Mouse (Mus musculus): ENCODE data around the gene Pitpnm2. TPM values are rescaled to one million over a fixed set of nuclear protein-coding genes. Genes with fewer than 3 reads are reported as not detected.
"Not testable (repeated sequence)": the region's sequence is repeated elsewhere in the genome, so short reads cannot be mapped to it uniquely, and the experiment has no call there.

The Pitpnm2 gene
- 10 to 100 TPM; 50.0 to 57.2 TPM for total RNA-seq (2021)
- long read RNA-seq, experiment 1, partial matches to known transcripts, result 1 of 12 reads
- long read RNA-seq, experiment 1, other reads (novel, unspliced or antisense), result 10 of 12 reads
- long read RNA-seq, experiment 2, partial matches to known transcripts, result 0 of 3 reads
- long read RNA-seq, experiment 2, other reads (novel, unspliced or antisense), result 2 of 3 reads

DNA sequence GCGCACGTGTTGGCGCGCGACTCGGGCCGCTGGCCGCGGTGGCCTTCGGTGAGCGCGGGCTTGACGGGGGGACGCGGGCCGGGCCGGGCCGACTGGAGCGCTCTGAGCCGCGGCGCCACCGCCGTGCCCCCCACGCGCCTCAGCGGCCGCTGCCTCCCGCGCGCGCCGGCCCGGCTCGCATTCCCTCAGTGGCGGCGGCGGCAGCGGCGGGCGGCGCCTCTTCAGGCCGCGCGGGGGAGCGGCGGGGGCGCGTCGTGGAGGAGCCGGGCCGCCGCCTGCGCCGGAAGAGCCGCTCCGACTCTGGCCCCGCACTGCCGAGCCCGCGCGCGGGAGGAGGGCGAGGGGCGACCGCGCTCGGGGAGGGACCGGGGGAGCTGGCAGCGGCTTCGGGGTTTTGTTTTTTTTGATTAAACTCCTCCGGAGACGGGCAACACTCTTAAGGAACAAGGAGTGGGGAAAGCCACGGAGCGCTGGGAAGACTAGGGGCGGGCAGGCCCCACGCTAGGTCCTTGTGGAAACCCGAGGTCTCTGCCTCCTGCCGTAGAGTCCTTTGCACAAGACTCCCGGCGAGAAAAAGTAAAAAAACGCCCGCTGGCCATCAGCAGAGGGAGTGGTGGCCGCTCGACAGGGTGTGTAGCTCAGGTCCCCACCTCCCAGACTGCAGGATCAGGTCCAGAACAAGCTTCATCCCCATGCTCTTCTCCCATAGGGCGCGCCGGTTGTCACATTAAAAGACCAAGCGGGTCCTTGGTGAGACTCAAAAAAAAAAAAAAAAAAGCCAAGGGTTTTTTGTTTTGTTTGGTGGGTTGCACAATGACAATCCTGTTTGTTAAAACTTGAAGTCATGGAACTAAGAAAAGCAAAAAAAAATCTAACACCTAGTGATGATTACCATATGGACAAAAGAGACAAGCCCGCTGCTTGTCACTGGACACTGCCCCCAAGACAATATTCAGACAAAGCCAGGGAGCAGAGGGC lies at the start of gene Pitpnm2:
Pitpnm2 (minus strand) TSS at position 147 of the 978 bp plus-strand sequence.
- DNase-seq, result peak; percentile 64 to 83

DNA sequence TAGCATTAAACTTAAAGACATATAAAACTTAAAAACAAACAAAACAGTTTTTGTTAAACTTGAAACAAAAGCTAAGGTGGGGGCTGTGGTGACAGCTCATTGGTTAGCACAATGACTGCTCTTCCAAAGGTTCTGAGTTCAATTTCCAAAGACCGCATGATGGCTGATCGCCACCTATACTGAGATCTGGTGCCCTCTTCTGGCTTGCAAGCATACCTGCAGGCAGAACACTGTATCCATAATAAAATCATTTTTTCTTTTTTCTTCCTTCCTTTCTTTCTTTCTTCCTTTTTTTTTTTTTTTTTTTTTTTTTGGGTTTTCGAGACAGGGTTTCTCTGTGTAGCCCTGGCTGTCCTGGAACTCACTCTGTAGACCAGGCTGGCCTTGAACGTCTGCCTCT lies 49.7 kb upstream of the Pitpnm2 start:
- DNase-seq, result not testable (repeated sequence)

DNA sequence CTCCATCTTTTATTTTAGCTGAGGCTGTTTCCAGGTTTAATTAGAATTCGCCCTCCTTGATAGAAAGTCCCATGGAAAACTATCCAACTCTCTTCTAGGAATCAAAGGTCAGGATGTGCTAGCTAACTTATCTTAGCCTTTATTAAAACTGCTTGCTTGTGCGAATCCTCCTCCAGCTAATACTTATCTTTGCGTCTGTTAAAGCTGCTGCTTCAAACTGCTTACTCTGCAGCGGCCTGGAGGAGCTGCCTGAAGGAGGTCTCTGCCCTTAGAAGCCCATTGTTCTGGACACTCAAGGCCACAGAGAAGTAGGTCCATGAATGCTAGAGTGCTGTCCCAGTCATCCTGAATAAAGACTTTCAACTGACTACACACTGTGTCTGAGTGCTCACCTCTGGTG lies 46.9 kb upstream of the Pitpnm2 start:
- no peak for DNase-seq

DNA sequence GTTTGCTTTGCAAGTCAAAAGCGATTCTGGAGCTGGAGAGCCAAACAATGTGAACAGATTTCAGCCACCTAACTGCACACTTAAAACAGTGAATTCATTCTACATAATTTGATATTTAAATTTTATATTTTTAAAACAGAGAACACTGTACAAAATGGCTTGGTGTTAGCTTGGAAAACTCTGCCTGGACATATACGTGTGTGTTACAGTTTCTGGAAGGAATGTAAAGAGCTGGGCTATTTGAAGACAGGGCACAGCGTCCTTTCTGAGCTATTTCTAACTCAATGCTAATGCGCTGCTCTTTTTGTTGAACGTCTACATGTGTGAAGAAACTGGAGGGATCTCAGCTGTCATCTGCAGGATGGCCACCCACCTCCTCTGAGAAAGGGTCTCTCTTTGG lies 44.4 kb upstream of the Pitpnm2 start:
- no peak for DNase-seq

DNA sequence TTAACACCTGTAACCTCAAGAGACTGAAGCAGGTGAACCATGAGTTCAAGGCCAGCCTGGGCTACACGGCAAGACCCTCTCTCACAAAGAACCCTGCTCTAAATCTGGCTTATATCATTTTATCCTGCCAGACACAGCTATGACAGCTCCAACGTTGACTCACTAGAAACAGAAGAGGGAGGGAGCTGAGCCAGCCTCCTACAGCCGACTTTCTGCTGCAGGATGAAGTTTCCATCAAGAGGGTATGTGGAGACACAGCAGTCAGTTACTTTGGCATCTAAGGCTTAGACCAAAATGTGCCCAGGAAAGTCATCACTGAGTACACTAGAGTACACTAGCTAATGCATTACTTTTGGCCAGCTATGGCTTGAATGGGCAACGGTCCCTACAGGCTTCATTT lies 40.7 kb upstream of the Pitpnm2 start:
- no peak for DNase-seq

DNA sequence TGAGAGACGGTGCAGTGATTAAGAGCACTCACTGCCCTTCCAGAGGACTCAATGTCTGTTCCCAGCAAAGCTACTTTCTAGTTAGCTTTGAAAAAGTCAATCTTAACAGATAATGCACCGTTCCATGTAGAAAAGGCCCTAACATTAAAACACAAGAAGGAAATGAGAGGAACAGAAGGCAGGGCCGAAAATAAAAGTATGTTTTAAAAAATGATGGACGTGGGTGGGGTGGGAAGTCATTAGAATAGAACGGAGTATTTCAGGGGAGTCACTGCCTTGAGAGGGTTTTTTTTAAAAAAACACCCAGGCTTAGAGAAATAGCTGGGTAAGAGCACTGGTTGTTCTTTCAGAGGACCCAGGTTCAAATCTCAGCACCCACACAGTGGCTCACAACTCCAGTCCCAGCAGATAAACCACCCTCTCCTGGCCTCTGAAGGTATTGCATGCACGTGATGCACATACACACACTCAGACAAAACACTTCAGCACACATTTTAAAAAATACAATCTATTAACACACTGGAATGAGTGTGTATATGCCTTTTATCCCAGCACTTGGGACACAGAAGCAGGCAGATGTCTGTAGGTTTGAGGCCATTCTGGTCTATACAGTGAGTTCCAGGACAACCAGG lies 38.2 kb upstream of the Pitpnm2 start:
- no peak for DNase-seq

DNA sequence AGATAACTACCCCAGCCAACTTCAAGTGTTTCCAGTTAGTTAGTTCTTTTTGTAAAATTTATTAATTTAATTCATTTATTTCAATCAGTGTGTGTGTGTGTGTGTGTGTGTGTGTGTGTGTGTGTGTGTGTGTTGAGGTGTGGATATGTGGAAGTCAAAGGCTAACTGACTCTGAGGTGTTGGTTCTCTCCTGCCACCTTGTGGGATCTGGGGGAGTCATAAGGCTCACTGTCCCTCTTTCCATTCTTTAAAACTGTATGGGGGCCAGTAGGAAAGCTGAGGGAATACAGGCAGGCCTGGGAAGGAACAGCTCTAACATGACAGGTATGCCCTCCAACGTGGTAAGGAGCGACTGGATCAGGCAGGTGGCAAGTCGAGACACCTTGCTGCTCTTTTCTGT lies 34.8 kb upstream of the Pitpnm2 start:
- DNase-seq, result peak in 1 of 2 experiments; percentile 22

DNA sequence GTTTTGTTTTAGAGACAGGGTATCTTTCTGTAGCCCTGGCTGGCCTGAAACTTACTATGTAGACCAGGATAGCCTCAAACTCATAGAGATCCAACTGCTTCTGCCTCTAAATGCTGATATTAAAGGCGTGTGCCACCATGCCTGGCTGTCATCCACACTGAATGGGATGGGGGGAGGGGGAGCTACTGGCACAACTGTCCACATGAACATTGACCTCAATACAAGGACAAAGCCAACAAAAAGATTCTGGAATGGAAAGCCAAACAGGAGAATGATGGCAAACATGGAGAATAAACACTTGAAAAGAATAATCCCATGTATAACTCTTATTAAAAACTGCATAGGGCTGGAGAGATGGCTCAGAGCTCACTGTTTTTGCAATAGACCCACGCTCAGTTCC lies 33.3 kb upstream of the Pitpnm2 start:
- DNase-seq, result peak in 1 of 2 experiments; percentile 21

DNA sequence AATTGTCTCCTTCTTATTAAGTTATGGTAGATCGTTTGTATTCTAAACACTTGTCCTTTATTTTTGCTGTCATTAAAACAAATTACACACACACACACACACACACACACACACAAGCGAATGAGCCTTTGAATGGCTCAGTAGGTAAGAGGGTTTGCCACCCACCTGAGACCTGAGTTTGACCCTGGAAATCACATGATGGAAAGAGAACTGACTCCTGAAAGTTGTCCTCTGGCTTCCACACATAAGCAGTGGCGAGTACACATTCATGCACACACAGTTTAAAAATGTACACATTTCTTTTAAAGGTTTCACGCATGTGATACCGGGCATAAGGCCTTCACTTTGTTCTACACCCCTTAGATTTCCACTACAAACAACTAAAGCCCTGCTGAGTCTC lies 20.7 kb upstream of the Pitpnm2 start:
- DNase-seq, result no peak

DNA sequence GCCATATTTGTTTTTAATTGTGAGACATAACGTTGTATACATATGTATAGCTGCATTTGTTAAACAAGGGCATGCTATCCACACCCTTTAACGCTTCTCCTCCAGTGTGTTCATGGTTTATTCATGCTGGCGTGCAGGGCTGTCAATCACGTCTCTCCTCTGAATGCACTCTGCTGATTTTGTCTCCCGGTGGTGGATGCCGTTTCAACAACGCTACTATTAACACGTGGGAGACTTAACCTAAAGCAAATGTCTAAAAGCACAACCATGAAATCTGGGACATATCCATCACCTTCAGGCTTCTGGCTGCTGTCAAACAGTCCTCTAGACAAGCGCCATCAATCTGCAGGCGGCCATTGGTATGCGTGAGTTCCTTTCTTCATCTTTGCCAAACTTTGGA lies 20.1 kb upstream of the Pitpnm2 start:
- DNase-seq, result no peak

DNA sequence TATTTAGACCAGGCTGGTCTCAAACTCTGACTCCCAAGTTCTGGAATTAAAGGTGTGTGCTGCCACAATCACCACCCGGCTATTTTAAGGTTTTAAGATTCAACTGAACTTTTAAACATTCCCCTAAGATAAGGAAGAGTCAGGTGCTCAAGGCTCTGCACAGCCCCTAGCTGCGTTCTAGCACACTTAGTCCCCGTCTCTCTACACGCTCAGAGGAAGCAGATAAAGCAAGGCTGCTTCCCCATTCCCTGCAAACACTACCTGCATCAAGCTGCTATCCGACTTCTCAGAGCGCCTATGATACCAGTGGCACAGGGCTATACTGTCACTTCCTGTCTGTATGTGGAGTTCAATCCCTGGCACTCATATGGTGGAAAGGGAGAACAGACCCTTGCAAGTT lies 18.1 kb upstream of the Pitpnm2 start:
- DNase-seq, result no peak

DNA sequence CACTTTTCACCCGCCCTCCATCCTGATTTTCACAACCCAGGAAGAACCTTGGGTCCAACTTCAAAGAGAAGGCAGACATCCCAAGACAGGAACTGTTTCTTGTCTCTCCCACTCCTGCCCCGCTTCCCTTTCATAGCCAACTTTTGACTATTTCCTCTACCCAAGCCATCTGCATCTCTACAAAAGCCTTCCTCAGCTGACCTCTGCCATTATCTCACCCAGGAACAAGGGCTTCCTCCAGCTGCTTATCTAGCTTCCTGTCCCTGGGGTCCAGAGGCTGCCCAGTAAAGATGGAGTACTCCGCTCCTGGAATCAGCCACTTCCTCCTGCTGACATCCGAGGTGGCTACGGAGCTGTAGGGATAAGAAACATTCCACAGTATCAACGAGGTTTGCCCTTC lies 17.3 kb upstream of the Pitpnm2 start:
- DNase-seq, result peak; percentile 21 to 34

DNA sequence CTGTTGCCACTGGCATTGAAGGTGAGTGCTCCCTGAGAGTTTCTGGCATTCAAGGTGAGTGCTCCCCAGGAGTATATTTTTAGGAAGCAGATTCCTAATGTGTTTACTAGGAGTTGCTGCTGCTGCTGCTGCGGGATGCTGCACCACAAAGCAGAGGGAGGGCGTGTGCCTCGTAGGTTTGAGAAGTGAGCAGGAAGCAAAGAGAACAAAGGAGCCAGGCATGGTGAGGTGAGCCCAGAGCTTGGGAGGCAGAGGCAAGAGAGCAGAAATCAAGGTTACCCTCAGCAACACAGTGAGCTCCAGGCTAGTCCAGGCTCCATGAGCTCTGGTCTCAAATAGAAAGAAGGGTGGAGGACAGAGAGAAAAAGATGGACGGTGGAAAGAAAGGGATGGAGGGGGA lies 13.7 kb upstream of the Pitpnm2 start:
- no peak for DNase-seq

DNA sequence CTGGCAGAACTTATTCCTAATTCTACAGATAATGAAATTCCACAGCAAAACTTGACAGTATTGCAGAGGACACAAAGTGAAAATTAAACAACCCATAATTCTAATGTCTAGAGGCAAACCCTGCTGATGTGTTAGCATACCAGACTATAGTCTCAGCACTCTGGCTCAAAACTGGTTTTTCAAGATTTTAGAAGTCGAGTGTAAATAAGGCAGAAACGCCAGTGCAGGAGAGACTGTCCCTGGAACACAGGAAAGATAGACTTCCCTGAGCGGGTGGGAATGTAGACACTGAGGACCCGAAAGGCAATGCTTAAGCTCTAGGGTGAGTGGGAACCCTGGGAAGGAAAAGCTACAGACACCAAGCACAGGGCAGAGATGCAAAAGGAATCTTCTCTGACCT lies 12.5 kb upstream of the Pitpnm2 start:
- no peak for DNase-seq

DNA sequence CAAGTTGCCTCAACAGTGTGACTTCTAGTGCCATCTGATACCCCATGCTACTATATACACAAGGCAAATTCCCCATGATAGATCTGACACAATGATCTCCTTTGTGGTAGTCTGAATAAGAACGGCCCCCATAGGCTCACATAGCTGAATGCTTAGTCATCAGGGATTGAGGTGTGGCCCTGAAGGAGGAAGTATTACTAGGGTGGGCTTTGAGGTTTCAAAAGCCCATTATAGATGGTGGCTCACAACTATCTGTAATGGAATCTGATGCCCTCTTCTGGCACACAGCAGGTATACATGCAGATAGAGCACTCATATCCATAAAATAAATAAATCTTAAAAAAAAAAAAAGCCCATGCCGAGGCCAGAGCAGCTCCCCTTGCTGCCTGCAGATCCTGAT lies 9.6 kb upstream of the Pitpnm2 start:
- no peak for DNase-seq

DNA sequence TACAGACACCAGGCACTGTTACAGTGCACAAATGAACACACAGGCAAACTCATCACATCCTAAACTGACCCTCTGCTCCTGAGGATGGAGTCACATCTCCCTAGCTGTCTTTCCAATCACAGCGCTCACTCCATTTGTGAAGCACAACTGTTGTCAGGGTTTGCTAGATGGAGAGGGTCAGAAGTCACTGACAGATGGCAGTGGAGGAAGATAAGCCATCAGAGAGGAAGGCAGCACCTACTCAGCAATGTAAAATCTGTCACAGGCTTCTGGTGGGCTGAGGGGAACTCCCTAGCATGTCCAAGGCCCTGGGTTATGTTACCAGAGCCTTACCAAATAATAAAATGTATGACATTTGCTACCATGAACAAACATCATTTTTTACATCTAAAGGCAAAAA lies 8.5 kb upstream of the Pitpnm2 start:
- no peak for DNase-seq

DNA sequence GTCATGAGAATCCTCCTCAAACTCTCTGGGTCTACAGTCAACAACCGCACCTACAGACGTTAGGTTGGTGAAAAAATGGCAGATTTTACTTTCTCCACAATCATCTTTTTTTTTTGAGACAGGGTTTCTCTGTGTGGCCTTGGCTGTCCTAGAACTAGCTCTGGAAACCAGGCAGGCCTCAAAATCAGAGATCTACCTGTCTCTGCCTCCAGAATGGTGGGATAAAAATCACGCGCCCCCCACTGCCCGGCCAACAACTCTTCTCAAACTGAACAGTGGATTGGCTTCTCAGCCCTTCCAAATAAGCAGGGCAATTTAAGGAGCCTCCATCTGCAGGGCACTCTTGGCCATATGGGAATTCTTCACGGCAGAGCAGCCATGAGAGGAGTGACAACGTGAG lies 5.6 kb upstream of the Pitpnm2 start:
- DNase-seq, result no peak

DNA sequence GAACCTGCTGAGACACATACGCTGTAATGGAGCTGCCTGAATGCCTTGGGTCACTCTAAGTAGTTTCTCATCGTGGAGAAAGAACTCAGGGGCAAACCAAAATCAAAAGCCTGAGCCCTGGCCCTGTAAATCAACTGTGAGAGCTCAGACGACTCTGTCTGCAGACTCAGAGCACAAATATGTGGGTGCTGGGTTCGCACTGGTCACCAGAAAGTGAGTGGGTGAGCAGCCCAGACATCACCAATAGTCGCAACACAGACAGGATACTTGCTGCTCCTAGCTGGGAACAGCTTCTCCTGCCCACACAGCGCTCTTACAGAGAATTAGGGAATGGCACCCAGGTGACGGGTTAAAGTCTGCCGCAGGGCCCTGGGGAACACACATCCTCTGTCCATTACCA lies 4.0 kb upstream of the Pitpnm2 start:
- no peak for DNase-seq

DNA sequence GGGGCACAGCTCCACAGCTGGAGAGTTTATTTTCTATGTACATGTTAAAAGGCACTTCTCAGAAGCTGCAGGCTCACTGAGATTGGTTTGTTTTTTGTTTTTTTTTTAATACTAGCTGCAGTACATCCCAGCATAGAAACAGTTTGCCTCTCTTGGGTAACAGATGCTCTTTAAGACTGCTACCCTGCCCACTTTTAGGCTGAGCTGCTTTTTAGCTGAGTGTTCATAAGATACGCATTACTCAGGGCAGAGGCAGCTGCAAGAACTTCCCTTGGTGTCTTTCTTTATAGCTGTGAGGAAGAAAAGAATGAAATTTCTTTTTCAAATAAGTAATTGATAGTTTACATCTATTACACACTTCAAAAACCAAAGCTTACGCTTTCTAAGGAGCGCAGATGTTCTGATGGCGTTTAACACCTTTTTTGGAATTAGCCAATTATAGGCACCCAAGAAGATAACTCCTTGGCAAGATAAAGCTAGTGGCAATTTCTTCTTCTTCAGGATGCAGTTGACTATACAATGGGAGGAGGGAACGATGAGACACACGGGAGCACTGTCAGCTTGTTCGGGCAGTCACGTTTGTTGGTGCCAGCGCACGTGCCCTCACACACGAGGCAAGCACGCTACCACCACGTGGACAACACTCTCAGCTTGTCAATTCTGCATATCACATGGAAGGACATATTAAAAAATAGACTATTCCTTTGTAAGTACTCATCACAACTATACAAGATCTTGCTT lies 3.2 kb upstream of the Pitpnm2 start:
- DNase-seq, result no peak

DNA sequence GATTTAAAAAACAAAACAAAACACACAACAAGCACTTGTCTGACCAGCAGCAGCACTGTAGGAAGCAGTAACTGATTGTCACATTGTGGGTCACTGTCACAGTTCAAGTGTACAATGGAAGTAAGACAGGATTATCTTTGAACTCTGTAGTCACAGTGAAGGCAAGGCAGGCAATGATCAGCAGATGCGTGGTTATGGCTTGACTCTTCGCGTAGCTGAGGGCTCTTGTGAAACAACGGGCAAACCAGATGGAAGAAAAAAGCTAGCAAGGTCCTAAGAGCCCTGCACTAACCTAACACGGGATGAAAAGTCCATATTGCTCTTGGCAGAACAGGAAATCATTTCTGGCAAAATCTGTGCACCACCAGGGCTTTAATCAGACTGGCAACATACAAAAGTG lies 1.5 kb upstream of the Pitpnm2 start:
- DNase-seq, result no peak

DNA sequence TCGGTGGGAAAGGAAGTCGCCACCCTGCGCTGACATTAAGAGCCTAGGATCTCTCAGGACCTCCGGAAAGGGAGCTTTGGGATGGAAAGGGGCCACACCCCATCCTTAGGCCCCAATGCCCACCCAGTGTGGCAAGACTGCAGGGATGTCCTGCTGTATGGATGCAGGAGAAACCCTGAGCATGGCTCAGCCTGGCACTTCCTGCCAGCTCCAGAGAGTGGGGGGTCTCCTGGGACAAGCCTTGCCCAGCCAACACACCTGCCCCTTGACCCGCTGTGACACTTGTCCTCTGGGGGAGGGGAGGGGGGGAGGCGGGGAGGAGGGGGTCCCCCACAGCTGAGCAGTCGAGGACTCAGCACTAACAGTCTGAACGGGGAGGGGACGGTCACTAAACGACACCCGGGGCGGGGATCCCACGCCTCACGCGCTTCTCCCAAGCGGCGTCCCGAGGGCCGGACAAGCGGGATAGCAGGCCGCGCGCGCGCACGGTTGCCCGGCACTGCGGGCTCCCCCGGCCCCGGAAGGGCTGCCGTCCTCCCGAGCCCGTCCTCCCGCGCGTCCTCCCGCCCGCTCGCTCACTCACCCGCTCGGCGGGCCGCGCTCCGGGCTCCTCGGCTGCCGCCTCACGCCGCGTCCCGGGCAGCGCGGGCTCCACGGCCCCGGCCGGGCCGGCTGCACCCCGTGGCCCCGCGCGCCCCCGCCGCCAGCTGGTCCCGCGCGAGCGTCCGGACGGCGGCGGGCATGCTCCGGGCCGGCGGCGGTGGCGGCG lies 531 bp downstream of the Pitpnm2 start:
- DNase-seq, result peak; percentile 75 to 86
